Mouse (Mus musculus) urinary bladder, adult 18-20 months (tissue): ENCODE results near the gene Cxcl2.

Source experiments
- DNase-seq, 2 experiments: peaks; one replicate each; pipeline ENCODE4 v3.0.0; 2022; ENCODE audit warnings: low spot score in 2 of 2, mixed read lengths in 2 of 2

The Cxcl2 gene

DNA sequence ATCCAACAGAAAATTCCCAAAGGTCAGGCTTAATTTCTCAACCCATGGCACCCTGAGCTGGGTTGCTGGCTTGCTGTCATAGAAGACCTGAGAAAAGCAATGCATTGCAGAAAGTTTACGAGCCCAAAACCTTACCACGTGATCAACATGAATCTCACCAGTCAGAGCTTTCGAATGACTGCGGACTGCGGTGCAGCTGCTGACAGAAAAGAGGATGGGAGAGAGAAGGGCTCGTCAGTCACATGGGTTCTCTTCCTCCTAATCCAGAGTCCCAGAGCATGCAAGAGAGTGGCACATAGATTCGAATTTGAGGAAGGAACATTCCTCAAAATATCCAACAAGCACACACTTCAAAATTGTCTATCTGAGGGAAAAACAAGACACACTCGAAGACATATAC lies 9.4 kb upstream of the Cxcl2 start:
- DNase-seq: no peak

DNA sequence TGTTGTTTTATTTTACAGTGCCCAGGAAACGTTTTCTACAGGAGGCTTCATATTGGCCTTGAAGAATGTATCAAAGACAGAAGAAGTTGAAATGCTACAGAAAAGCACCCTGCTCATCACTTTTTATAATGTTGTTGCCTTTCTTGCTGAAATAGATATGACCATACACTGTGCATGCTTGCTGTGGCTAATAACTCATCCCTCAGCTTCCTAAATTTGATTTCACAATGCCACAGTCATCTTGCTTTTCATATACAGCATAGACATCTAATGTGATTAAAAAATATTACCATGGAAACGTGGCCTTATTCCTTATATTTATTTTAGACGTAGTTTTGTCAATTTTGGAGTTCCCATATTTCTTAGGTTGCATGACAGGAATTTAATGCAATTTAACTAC lies 6.2 kb upstream of the Cxcl2 start:
- no peak for DNase-seq

DNA sequence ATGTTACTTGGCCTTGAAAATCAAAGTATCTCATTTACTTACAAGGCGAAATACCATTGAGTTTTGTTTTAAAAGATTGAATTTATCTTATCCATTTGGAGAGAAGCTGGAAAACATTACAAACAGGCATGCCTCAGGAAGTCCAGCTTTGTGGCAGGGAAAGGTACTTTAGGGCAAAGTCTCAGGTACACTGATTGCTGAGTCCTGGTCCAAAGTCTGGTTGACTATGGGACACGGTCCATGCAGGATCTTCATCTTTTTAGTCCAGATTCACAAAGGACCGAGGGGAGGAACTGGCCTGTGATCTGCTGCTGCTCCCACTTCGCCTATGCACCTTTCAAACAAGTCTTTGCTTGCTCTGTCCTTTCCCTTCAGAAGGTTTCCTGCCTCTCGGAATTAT lies 4.4 kb upstream of the Cxcl2 start:
- no peak for DNase-seq

DNA sequence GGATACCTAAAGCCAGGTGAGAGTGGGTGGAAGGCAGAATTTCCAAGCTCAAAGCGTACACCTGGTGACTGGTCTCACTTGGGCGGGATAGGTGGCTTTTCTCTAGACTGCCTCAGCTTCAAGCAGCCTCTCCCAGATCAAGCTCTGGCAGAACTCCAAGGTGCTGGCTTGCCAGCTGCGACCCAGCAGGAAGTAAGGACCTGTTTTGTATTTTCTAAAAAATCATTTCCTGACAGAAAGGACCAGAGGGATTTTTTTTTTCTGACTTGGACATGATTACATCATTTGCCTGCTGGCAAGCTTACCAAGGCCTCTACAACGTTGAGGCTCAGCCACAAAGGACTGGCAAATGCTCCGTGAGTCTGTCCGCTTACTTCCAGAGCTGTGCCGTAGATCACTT lies 3.5 kb upstream of the Cxcl2 start:
- DNase-seq: no peak

DNA sequence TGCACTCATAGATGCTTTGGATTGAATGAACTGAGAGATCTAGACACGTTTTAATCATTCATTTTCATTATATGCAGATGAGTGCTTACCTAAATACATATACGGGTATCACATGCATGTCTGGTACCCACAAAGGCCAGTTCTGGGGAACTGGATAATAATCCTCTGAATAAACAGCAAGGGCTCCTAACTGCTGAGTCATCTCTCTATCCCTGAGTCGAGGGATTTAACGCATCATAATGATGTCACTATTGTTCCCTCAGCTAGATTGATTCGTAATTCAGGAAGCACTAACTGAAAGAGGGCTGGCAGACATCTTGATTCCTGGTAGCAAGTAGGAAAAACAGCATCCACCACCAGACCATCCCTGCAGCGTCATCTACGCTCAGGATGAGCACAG lies 3.0 kb upstream of the Cxcl2 start:
- no peak for DNase-seq

DNA sequence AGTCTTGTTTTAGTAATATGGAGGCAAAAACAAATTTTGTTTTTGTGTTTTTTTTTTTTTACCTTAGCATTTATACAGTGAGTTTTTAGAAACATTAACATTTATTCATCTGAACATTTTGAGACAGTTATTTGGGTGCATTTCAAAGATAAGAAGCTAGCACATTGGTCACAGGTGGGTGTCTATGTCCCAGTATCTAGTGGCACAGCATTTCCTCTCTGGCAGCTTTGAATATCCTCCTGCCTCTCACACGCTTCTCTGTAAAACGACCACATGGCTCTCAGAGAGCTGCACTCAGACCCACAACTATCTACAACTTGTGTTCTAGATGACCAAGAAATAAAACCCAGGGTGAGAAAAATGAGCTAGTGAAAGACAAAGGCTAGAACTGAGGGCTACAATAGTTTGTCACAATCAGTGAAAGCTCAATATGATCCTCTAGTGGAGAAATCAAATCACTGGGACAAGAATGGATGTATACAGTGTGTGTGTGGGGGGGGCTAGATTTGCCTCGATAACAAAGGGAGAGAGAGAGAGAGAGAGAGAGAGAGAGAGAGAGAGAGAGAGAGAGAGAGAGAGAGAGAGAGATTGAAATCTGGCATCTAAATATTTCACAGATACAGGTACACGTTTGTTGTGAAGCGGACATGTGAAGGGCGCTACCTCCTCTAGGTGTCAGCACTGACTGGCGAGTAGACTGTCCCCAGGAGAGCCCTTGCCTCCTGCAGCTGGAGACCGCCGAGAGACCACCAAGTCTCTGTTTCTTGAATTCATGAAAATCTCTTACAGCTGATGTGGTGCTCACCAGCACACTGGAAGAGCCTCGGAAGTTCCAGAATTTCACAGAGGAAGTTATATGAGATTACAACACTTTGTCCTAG lies 1.1 kb upstream of the Cxcl2 start:
- peak in 1 of 2 experiments; percentile 26 for DNase-seq

DNA sequence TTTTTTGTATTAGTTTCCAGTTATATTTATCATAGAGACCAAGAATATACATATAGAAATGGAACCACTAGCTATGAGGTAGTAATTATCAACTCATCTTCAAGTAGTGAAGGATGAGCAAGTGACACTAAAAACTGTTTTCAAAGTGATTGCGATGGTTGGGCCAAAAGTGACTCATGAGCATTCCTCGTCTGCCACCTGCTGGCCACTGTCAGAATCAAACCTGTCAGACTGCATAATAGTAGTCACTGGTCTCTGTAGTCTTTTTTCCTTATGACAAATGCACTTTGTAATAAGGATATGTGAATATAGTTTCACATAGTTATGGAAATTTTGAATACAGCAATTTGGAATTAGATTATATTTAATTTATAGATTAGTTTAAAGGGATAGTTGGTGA lies 5.3 kb downstream of the Cxcl2 start:
- DNase-seq: peak in 1 of 2 experiments; percentile 42

DNA sequence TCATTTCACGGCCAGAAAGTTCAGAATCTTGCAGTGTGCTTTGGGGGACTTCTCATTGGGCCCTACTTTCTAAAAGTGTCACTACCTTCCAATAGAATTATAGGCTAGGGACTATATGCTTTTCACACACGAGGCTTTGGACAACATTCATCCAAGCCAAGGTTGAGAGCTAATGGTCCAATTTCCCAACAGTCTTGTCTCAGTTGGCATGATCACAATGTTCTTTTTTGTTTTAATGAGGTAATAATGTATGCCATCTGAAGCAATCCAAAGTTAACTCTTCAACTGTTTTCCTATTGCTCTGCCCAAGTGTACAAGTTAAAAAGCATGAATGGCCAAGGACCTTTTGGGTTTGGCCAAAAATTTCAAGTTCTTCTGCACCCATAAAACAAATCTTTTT lies 15.8 kb downstream of the Cxcl2 start:
- DNase-seq: no peak

DNA sequence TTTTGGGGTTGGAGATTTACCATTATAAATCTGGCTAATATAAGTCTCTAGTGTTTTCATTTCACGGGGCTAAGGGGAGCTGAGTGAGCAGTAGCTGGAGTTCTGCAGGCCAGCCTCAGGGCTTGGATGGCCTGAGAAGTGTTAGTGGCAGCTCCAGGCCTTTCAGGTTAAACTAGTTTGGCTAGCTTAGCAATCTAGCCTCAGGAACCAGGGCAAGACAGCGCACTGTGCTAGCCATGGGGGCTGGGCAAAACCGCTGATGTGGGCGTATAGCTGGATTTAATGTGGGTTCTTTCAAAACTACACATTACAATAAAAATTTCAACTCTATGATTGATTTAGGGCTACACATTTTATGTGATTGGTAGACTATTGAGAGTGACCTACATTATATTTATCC lies 19.3 kb downstream of the Cxcl2 start:
- DNase-seq: peak; percentile 8 to 54

DNA sequence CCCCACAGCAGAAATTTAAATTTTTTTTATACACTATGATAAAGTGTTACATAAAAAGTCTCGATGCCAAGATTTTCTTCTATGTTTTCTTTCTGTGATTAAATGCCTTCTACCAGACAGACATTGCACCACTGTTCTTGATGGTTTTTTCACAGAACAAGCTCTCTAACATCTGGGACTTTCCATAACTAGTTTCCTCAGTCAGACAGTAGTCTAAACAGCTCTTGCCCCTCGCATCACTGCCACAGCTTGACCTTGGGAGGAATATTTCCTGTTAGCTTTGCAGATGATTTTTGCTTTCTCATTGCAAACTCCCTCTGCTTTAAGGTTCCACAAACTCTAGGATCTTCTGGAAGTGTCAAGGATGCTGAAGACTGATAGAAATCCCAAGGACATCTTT lies 26.9 kb downstream of the Cxcl2 start:
- no peak for DNase-seq

DNA sequence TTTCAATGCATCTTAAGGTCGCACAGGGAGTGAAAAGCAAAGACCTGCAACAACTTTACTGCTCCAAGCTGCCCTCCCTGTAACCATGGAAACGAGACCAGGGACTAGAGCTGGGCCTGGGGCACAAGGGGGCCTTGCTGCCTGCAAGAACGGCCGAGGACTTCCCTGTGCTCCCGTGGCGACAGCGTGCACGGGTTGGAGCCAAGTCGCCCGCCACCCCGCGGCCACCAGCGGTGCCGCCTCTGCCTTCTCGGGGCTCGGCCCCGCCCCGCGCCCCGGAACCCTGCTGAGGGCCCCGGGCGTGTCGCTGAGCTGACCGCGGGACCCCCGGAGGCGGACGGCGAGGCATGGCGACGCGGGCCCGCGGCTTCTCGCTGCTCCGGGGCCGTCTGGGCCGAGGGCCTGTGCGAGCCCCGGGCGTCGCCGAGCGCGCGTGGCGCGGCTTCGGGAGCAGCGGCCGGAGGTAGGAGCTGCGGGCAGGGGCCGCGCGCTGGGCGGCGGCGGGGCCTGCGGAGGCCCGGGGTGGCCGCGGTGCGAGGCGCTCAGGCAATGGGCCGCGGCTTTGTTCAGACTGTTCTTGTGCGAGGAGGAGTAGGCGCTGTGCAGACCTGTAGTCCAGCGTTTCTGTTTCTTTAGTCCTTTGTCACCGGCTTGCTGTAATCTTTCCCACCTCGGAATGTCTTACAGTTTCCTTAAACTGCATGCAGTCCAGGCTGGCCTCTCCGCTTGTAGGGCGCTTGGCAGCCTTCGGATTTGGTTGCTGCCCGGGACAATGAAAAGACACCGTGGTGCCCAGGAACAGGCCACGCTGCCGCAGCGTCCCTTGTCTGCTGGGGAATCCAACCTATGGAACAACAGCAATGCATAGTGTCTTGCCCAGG lies 27.5 kb downstream of the Cxcl2 start, which contains the start of gene Mthfd2l:
Gene Mthfd2l (plus strand): TSS at position 147 of the 881 bp plus-strand sequence.
- peak; percentile 76 to 87 for DNase-seq

DNA sequence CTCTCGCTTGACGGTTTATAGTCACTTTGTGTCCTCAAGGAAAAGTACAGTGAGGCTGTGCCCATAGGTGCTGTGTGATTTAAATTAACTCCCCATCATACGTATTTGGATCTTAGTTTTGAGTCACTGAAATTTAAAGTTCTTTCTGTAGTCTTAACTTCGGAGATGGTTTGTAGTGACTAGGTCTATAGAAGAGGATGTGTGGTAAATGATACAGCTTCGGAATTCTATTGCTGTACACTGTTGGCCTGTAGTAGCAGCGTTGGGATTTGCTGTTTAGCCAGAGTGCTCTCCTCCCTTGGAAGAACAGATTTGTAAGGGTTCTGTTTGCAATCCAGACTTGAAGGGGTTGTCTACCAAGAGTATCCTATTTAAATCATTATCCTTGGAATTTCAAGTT lies 28.2 kb downstream of the Cxcl2 start:
- no peak for DNase-seq

DNA sequence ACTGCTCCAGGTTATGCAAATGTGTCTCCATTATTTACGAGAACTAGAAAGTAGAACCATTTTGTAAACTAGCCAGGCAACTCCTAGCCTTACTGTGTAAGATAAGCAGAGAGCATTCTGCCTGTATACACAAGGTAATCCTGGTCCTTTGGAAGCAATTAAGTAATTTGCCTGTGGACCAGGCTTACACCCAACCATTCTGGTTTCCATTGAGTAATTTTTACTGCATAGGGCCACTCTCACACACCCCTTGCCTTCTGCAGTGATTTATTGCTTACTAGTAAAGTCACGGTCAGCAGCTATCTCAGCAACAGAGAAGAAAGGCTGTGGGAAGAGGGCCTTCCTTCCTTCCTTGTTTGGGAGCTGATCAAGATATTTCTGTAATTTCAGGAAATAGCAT lies 33.0 kb downstream of the Cxcl2 start:
- no peak for DNase-seq

DNA sequence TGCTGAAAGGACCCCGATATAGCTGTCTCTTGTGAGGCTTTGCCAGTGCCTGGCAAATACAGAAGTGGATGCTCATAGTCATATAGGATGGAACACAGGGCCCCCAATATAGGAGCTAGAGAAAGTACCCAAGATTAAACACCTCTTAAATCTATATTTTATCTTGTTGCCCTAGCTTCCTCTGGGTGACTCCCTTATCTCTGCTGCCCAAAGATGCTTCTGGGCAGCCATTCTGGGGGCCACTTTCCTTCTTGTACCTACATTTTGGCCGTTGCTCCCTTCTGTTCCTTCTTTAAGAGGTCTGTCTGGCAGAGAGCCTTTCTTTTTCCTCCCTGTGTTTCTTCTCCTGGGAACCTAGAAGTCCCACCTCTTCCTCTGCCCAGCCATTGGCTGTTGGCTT lies 41.8 kb downstream of the Cxcl2 start:
- DNase-seq: no peak

DNA sequence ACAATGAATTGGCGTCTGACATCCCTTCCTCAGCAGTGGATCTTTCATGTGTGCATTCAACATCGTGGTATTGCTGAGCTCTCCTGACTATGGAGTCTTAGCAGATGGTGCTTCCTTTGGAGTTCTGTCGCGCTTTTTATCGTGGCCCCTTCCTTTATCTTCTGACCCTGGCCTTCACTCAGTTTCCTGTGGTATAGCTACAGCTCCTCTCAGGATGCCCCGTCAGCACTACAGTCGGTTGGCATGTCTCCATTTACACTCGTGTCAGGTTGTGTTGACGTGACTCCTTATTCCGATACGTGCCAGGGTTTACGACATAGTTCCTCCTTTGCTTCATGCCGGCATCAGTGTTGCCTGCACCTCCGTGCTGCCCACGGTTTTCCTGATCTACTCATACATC lies 45.8 kb downstream of the Cxcl2 start:
- DNase-seq: no peak

DNA sequence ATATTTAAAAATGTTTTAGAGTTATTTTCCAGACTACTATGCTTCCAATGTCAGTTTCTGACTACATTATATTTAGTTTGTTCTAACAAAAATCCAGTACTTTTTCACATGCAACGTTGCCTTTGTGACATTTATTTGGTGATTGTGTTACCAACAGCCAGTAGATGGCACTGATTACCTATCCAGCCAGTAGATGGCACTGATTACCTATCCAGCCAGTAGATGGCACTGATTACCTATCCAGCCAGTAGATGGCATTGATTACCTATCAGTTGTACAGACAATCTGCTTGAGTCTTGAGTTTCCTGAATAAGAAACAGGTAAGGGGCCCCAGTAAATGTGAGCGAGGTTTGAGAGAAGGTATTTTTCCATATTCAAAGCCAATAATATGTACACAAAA lies 47.8 kb downstream of the Cxcl2 start:
- DNase-seq: no peak

DNA sequence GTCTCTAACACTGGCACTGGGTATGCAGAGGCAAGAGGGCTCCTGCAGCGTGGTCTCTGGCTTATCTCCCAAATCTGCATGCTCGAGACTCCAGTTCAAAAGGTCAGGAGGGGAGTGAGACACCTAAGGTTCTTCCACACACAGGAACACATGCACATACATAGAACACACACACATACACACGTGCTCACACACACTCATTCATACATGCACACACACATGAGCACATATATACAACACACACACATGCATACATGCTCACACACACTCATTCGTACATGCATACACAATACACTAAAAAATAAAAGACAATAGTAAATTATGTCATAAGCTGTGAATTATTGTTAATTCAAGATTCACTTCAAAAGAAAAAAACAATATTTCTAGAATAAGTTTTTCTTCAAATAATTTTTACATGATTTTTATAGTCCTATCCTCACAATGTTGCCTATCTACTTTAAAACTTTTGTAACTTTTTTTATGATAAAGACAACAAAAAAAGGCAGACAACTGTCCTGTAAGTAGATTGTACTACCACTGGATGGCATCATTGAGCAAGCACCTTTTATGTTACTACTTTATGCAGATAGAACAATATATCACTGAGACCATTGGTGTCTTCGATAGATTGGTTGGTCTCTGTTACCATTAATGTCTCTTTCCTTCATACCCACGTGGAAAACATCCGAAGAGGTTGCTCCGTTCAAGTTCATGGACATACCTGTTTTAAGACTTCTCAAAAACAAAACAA lies 49.2 kb downstream of the Cxcl2 start:
- no peak for DNase-seq
